Mouse (Mus musculus): ENCODE data around the gene Bclaf1. TPM values are rescaled to one million over a fixed set of nuclear protein-coding genes. Genes with fewer than 3 reads are reported as not detected.
A peak's percentile ranks its signal among the peaks of the same experiment; 100 is the strongest.

The Bclaf1 gene
- polyA plus RNA-seq, 1 experiment from 2014 or later: 40.9 TPM

DNA sequence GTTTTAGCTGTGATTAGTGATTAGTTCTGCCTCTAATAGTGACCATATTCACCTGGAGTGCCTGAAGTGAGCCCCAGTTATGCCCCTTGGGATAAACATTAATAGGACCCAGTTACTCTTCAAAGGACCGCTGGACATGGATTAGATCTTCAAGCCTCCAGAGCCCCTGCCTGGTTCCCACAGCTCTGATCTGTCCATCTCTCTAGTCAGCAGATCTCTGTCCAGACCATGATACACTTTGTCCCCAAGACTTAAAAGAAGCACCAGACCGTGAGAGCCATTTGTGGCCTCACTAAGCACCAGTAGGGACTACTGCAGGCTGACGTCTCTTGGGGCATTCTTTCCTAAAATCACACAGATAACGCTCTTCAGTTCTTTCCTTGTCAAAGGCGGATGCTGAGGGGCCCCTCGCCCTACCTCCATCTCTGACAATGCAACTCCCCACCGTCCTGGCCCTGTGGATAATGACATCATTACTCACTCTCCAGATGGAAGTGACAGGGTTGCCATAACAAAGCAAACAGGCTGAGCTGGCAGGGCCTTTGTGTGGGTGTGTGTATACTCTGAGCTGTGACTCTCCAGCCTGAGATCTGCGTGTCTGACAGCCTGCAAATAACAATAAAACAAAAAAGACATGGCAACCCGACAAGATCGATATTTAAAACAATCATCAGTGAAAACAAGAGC is 26.8 kb upstream of the Bclaf1 start:
- Histone ChIP-seq H3K36me3 (ENCODE audit: control insufficient read depth, insufficient read depth) (no peaks in the 10 kb centered on the region), H3K4me2 (ENCODE audit: low read depth, low read length) (no peak overlapping the region), H3K4me3 (ENCODE audit: low read depth, low read length) (no peak overlapping the region), H3K9me3 (replicated peaks; ENCODE audit: control insufficient read depth, low read length) (no peaks in the 10 kb centered on the region), H3K4me1 (ENCODE audit: control insufficient read depth, low read depth, low read length) (peaks cover 4% of the 10 kb centered on the region; the same call in 1 of the 2 replicates), H3K27ac (ENCODE audit: low read length) (no peak overlapping the region), H3K9ac (ENCODE audit: low read depth, low read length) (no peak overlapping the region), H3K27me3 (ENCODE audit: control insufficient read depth, insufficient read depth, low read depth, low read length) (no peaks in the 10 kb centered on the region)
- WGBS (ENCODE audit: insufficient replicate concordance): 33% methylated on average over 10 of the region's 10 CpGs
- ATAC-seq (ENCODE audit: low read depth): peak; percentile 70

DNA sequence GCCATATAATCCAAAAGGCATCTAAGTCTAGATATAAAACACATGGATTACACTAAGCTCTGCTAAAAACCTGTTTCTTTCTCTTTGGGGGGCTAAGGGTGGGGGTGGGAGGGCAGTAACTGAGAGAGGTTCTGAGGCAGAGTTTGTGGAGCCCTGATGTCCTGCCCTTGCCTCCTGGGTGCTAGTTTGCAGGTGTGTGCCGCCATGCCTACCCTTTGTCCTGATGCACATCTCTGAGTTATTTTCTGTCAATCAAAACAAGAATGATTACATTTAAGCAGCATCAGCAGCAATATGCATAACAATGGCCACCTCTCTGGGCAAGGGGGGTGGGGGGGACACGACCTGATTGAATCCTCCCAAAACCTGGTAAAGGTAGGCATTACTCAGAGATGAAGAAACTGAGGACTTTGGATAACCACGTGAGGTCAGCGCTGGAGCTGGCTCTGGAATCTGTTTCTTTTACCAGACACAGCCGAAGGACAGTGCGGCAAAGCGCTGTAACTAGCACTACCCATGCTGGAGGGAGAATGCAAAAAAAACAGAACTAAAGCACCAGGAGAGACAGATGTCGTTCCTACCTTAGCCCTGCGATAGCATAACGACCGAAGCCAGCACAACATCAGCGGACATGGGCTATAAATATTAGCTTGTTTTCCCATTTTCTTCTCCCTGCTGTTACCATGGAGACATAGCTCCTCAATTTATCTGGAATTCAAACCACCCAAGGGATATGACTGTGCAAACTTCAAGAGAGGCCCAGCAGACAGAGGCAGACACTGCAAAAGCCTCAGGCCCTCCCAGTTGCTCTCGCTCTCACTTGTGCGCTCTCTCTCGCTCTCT is 26.1 kb upstream of the Bclaf1 start:
- H3K4me1 ChIP-seq (ENCODE audit: control insufficient read depth, low read depth, low read length): peaks cover 4% of the 10 kb centered on the region; the same call in 1 of the 2 replicates
- H3K9ac ChIP-seq (ENCODE audit: low read depth, low read length): no peak overlapping the region
- no peaks in the 10 kb centered on the region for H3K27me3 ChIP-seq (ENCODE audit: control insufficient read depth, insufficient read depth, low read depth, low read length)
- no peaks in the 10 kb centered on the region for H3K9me3 ChIP-seq (replicated peaks; ENCODE audit: control insufficient read depth, low read length)
- no peak overlapping the region for H3K4me2 ChIP-seq (ENCODE audit: low read depth, low read length)
- H3K27ac ChIP-seq (ENCODE audit: low read length): no peak overlapping the region
- 75% methylated on average over 15 of the region's 15 CpGs for WGBS (ENCODE audit: insufficient replicate concordance)
- H3K4me3 ChIP-seq (ENCODE audit: low read depth, low read length): no peak overlapping the region
- H3K36me3 ChIP-seq (ENCODE audit: control insufficient read depth, insufficient read depth): no peaks in the 10 kb centered on the region
- no peak for ATAC-seq (ENCODE audit: low read depth)

DNA sequence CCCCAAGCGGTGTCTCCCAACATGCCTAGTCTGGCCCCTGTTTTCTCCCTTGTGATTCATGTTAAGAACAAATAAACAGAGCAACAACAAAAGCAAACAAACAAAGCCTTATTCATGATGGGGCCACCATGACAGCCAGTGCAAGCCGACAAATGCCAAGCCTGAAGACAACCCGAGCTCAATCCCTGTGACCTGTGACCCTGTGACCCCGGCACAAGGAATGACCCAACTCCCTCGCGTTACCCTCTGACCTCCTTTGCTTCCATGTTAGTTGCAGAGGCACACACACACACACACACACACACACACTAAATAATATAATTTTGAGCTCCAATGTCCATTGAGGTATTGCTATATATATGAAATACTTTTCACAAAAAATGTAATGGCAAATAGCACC is 24.9 kb upstream of the Bclaf1 start:
- H3K27me3 ChIP-seq (ENCODE audit: control insufficient read depth, insufficient read depth, low read depth, low read length): no peaks in the 10 kb centered on the region
- ATAC-seq (ENCODE audit: low read depth): no peak
- no peak overlapping the region for H3K4me2 ChIP-seq (ENCODE audit: low read depth, low read length)
- H3K27ac ChIP-seq (ENCODE audit: low read length): no peak overlapping the region
- H3K9me3 ChIP-seq (replicated peaks; ENCODE audit: control insufficient read depth, low read length): no peaks in the 10 kb centered on the region
- peaks cover 4% of the 10 kb centered on the region; the same call in 1 of the 2 replicates for H3K4me1 ChIP-seq (ENCODE audit: control insufficient read depth, low read depth, low read length)
- H3K9ac ChIP-seq (ENCODE audit: low read depth, low read length): no peak overlapping the region
- 72% methylated on average over 6 of the region's 6 CpGs for WGBS (ENCODE audit: insufficient replicate concordance)
- H3K36me3 ChIP-seq (ENCODE audit: control insufficient read depth, insufficient read depth): no peaks in the 10 kb centered on the region
- no peak overlapping the region for H3K4me3 ChIP-seq (ENCODE audit: low read depth, low read length)

DNA sequence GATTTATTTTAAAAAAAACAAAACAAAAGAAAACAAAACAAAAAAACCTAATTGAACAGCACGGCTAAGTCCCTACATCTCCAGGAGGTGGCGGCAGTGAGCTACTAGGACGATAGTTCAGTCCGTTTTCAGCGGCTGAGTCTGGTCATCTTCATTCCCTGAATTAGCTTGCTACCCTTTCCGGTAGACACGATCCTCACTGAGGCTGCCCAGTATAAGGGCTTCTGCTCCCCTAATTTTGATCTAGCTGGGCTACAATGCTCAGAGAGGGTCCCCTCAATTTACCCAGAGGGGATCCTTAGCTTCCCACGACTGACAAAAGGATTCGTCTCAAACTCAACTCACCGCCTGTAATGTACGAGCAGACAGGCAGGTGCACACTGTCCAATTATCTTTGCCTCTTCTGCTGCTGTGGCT is 21.8 kb upstream of the Bclaf1 start:
- H3K27ac ChIP-seq (ENCODE audit: low read length): no peak overlapping the region
- no peak overlapping the region for H3K9ac ChIP-seq (ENCODE audit: low read depth, low read length)
- peak overlapping the region; percentile 37; the same call in 1 of the 2 replicates for H3K4me3 ChIP-seq (ENCODE audit: low read depth, low read length)
- H3K4me1 ChIP-seq (ENCODE audit: control insufficient read depth, low read depth, low read length): peaks cover 2% of the 10 kb centered on the region; the same call in 1 of the 2 replicates
- WGBS (ENCODE audit: insufficient replicate concordance): 12% methylated on average over 11 of the region's 11 CpGs
- H3K9me3 ChIP-seq (replicated peaks; ENCODE audit: control insufficient read depth, low read length): no peaks in the 10 kb centered on the region
- H3K27me3 ChIP-seq (ENCODE audit: control insufficient read depth, insufficient read depth, low read depth, low read length): no peaks in the 10 kb centered on the region
- H3K36me3 ChIP-seq (ENCODE audit: control insufficient read depth, insufficient read depth): no peaks in the 10 kb centered on the region
- H3K4me2 ChIP-seq (ENCODE audit: low read depth, low read length): peak overlapping the region; percentile 64
- ATAC-seq (ENCODE audit: low read depth): no peak

DNA sequence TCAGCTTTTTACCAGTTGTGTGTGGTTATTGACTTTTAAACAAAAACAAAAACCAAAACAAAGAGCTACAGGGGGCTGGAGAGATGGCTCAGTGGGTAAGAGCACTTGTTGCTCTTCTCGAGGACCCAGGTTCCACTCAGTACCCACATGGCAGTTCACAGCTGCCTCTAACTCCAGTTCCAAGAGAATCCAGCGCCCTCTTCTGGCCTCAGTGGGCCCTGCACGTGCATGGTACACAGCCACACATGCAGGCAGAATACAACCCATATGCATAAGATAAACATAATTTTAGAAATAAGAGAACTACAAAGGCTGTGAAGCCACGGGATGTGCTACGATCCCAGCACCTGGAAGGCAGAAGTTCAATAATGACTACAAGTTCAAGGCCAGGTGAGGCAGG is 16.3 kb upstream of the Bclaf1 start:
- ATAC-seq (ENCODE audit: low read depth): no peak
- Histone ChIP-seq H3K4me3 (ENCODE audit: low read depth, low read length) (no peak overlapping the region), H3K4me2 (ENCODE audit: low read depth, low read length) (no peak overlapping the region), H3K36me3 (ENCODE audit: control insufficient read depth, insufficient read depth) (no peaks in the 10 kb centered on the region), H3K27ac (ENCODE audit: low read length) (no peak overlapping the region), H3K4me1 (ENCODE audit: control insufficient read depth, low read depth, low read length) (no peaks in the 10 kb centered on the region), H3K9ac (ENCODE audit: low read depth, low read length) (no peak overlapping the region), H3K9me3 (replicated peaks; ENCODE audit: control insufficient read depth, low read length) (no peaks in the 10 kb centered on the region), H3K27me3 (ENCODE audit: control insufficient read depth, insufficient read depth, low read depth, low read length) (no peaks in the 10 kb centered on the region)
- 47% methylated on average over 5 of the region's 5 CpGs for WGBS (ENCODE audit: insufficient replicate concordance)

DNA sequence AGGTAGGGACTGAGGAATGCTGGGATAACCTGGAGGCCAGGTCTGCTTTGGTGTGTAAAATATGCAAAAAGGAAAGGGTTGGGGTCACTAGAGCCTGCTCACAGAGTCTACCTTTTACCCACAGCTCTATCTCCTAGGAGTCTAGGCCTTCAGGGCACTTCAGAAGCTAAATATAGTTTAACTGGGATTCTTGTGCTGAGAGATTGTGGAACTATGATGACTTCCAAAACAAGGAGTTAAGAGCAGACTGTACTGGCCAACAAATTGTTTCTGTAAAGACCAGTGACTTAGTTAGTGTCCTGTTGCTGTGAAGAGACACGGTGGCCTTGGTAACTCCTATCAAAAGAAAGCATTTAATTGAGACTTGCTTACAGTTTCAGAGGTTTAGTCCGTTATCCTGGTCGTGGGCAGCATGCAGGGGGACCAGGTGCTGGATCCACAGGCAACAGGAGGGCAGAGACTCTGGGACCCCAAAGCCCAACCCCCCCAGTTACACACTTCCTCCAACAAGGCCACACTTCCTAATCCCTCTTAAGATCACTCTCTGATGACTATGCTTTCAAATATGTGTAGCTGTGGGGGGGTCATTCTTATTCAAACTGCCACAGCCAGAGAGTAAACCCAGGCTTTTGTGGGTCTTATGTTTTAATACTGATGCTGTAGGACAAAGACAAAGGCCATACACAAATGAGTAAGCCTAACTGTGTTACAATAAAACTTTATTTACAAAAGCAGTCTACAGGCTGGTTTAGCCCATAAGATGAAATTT is 13.9 kb upstream of the Bclaf1 start:
- no peak overlapping the region for H3K4me3 ChIP-seq (ENCODE audit: low read depth, low read length)
- no peaks in the 10 kb centered on the region for H3K27me3 ChIP-seq (ENCODE audit: control insufficient read depth, insufficient read depth, low read depth, low read length)
- no peak overlapping the region for H3K4me2 ChIP-seq (ENCODE audit: low read depth, low read length)
- H3K9me3 ChIP-seq (replicated peaks; ENCODE audit: control insufficient read depth, low read length): no peaks in the 10 kb centered on the region
- no peak for ATAC-seq (ENCODE audit: low read depth)
- H3K9ac ChIP-seq (ENCODE audit: low read depth, low read length): no peak overlapping the region
- no peaks in the 10 kb centered on the region for H3K36me3 ChIP-seq (ENCODE audit: control insufficient read depth, insufficient read depth)
- H3K27ac ChIP-seq (ENCODE audit: low read length): no peak overlapping the region
- WGBS (ENCODE audit: insufficient replicate concordance): 42% methylated on average over 3 of the region's 3 CpGs
- no peaks in the 10 kb centered on the region for H3K4me1 ChIP-seq (ENCODE audit: control insufficient read depth, low read depth, low read length)

DNA sequence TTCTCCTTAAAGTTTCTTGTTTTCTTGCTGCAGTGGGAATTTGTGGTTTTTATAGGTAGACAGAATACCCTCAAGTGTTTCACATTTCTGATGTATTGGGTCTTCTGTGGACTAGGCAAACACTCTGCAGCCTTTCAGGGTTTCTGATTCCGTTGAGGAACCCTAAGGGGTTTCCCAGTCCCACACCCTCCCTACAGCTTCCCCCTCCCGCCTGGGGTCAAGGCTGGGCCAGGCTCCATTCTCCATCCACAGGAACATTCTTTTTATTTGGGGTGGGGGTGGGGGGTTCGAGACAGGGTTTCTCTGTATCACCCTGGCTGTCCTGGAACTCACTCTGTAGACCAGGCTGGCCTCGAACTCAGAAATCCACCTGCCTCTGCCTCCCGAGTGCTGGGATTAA is 13.2 kb upstream of the Bclaf1 start:
- H3K4me3 ChIP-seq (ENCODE audit: low read depth, low read length): no peak overlapping the region
- H3K4me2 ChIP-seq (ENCODE audit: low read depth, low read length): no peak overlapping the region
- H3K27ac ChIP-seq (ENCODE audit: low read length): no peak overlapping the region
- no peaks in the 10 kb centered on the region for H3K27me3 ChIP-seq (ENCODE audit: control insufficient read depth, insufficient read depth, low read depth, low read length)
- no peak overlapping the region for H3K9ac ChIP-seq (ENCODE audit: low read depth, low read length)
- WGBS (ENCODE audit: insufficient replicate concordance): 58% methylated on average over 5 of the region's 5 CpGs
- no peaks in the 10 kb centered on the region for H3K9me3 ChIP-seq (replicated peaks; ENCODE audit: control insufficient read depth, low read length)
- H3K36me3 ChIP-seq (ENCODE audit: control insufficient read depth, insufficient read depth): no peaks in the 10 kb centered on the region
- no peaks in the 10 kb centered on the region for H3K4me1 ChIP-seq (ENCODE audit: control insufficient read depth, low read depth, low read length)
- no peak for ATAC-seq (ENCODE audit: low read depth)

DNA sequence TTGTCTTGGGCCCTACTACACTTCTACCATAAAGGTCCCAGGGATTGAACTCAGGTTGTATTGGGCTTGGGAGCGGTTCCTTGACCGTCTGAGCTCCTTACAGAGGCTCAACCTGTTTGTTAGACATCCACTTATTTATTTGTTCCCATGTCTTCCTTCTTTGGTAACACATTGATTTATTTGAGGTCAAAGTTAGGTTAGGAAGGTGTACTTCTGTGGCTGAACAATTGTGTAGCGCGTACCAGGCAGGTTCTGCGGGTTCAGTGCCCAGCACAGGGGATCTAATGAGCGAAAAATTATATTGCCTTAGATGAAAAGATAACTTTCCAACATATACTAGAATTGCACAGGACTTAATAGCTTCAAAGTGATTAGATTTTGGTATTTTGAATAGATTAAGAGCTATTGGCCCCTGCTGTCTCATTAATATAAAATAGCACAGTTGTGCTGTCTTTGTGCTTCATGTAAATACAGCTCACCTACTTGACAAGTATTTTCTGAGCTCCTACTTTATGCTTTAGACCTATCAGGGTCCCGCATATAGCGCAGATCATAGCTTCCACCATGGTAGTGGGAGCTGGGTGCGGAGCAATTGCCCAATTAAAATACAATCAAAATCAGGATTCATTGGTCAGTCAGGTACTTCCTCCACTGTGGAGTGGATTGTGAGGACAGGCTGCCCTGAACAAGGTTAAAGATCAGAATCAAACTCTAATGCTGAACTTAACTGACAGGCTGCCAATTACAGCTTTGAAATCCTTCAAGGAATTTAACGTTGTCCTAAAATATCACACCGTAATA is 1.1 kb upstream of the Bclaf1 start:
- 45% methylated on average over 11 of the region's 11 CpGs for WGBS (ENCODE audit: insufficient replicate concordance)
- peaks cover 11% of the 10 kb centered on the region for H3K4me1 ChIP-seq (ENCODE audit: control insufficient read depth, low read depth, low read length)
- H3K27me3 ChIP-seq (ENCODE audit: control insufficient read depth, insufficient read depth, low read depth, low read length): no peaks in the 10 kb centered on the region
- peak overlapping the region; percentile 96 for H3K4me3 ChIP-seq (ENCODE audit: low read depth, low read length)
- H3K4me2 ChIP-seq (ENCODE audit: low read depth, low read length): peak overlapping the region; percentile 95
- no peaks in the 10 kb centered on the region for H3K36me3 ChIP-seq (ENCODE audit: control insufficient read depth, insufficient read depth)
- H3K9ac ChIP-seq (ENCODE audit: low read depth, low read length): peak overlapping the region; percentile 92
- no peaks in the 10 kb centered on the region for H3K9me3 ChIP-seq (replicated peaks; ENCODE audit: control insufficient read depth, low read length)
- ATAC-seq (ENCODE audit: low read depth): no peak
- peak overlapping the region; percentile 100 for H3K27ac ChIP-seq (ENCODE audit: low read length)

Measured in liver, embryonic 16.5 days (tissue).